Mouse (Mus musculus) bone marrow macrophage, adult 2 months (primary cell): Measurements from ENCODE around the gene Auh.

Experiments
- CTCF ChIP-seq: IDR thresholded peaks from 2 replicates; pipeline ENCODE4 v1.5.1; 2012; ENCODE audit warnings: low read depth, mild to moderate bottlenecking, low read length, moderate library complexity
- POLR2A ChIP-seq: IDR thresholded peaks from 2 replicates; pipeline ENCODE4 v1.6.1; 2012; ENCODE audit warnings: mild to moderate bottlenecking, low read depth, low read length, borderline replicate concordance

DNA sequence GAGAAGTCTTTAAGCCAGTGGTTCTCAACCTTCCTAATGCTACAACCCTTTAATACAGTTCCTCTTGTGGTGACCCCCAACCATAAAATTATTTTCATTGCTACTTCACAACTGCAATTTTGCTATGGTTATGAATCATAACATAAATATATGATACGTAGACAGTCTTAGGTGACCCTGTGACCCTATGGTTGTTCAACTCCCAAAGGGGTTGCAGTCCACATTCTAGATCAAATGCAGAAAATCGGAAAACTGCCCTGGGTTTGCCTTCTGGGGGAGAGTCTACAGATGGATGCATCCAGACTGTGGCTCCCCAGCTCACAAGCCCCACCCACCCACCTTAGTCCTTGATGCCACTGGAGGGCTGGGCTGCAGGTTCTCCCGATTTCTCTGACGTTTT, 77.6 kb downstream of the Auh start:
- TF ChIP-seq CTCF (no peak), POLR2A (no peak)
